Mouse (Mus musculus) A20 (cell line): ENCODE results near the gene Hspa4.
"Not testable (repeated sequence)": the region's sequence is repeated elsewhere in the genome, so short reads cannot be mapped to it uniquely, and the experiment has no call there.

ENCODE experiments used
- DNase-seq: peaks from one replicate; pipeline ENCODE4 v3.0.0-alpha.2; 2011; ENCODE audit warnings: low read depth, low spot score

The Hspa4 gene

DNA sequence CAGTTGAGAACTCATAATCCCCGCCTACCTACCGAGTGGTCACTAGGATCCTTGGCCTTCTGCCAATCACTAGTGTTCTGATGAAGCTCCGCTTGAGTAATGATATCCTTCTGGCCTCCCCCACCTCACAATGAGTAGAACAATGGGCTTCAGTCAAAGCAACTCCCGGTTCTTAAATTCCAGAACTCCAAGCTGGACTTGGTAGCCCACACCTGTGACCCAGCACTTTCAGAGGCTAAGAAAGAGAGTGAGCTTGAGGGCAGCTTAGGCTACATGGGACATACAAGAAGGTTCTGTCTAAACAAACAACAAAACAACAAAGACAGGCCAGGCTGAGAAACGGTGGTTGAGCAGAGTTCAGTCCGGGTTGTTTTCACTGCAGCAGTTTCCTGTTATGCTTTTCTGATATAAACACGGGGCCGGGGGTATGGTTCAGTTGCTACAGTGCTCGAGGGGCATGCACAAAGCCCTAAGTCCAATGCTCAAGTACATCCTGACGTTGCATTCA lies 7.4 kb upstream of the Hspa4 start:
- no peak for DNase-seq

DNA sequence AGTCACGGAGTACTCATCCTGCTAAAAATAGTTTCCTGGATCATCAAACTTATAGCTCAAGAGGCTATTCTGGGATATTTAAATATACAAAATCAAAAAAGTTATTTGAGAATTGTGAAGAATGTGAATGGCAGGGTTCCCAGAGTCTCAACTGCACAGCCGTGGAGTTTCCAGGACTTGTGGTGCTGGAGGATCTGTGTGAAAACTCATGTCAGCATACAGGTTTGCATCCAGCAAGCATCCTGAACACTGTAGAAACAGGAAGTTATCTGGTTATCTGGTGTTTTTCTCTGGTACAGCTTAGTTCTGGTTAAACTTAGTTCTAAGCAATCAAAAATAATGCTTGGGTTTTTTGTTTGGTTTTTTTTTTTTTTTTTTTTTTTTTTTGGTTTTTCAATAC lies 6.7 kb upstream of the Hspa4 start:
- no peak for DNase-seq

DNA sequence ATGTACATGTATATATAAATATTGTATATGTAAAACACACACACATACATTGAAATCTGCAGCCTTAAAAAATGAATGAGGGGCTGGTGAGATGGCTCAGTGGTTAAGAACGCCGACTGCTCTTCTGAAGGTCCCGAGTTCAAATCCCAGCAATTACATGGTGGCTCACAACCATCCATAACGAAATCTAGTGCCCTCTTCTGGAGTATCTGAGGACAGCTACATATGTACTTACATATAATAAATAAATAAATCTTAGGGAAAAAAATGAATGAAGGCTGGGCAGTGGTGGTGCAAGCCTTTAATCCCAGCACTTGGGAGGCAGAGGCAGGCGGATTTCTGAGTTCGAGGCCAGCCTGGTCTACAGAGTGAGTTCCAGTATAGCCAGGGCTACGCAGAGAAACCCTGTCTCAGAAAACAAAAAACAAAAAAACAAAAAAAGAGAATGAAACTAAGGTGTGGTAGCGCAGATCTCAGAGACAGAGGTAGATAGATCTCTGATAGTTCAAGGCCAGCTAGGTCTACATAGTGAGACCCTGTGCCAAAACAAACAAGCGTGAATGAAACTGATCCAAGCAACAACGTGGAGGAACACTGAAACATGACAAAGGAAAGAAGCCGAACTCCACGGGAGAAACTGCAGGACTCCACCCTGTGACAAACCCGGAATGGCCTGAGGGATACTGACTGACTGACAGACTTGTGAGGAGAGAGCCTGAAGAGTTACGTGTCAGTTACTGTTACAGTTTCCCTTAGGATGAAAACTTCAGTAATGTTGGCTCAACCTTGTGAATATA lies 4.0 kb upstream of the Hspa4 start:
- peak; percentile 34 for DNase-seq

DNA sequence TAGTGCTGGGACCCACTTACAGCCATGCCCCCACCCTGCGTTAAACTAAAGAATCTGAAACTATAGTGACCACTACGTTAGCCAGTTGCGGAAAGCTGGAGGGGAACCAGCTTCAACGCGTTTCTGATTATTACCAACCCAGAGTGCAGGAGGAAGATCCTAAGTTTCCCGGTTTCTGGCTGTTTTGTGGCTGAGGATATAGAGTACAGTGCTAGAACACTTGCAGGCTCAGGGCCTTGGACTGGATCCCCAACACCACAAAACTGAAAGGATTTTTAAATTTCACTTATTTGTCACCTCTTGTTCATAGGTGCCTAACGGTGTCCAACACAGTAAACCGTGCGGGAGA lies 884 bp upstream of the Hspa4 start:
- no peak for DNase-seq

DNA sequence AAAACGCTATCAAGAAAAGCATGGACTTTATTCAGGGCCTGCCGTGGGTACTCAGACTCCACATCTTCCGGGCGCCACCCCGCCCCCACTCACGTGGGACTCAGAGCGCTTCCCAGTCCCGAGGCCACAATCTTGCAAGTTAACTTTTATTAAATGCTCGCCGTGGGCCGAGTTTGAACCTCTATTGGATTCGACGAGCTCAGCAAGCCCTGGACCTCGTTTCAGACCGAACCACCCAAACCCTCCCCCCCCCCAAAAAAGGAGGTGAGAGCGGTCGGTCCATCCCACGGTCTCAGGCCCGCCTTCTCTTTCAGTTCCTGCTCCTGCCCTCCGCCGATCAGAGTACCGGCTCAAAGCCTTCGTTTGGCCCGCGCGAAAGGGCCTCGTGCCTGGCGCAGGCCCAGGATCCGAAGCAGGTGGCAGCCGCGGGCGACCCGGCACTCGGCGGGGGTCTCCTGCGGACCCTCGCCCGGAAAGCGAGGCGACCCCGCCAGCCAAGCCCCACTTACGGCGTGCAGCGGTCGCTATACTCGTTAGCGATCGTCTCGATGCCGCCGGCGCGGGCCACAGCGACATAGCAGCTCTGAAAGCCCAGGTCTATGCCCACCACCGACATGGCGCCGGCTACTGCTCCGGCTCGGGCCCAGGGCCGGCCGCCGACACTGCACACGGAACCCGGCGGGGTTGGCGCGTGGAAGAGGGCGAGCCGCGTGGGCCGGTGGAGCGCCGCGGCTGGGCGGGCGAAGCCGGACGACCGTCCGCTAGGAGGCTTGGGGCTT lies 517 bp downstream of the Hspa4 start:
- DNase-seq, result peak; percentile 86

DNA sequence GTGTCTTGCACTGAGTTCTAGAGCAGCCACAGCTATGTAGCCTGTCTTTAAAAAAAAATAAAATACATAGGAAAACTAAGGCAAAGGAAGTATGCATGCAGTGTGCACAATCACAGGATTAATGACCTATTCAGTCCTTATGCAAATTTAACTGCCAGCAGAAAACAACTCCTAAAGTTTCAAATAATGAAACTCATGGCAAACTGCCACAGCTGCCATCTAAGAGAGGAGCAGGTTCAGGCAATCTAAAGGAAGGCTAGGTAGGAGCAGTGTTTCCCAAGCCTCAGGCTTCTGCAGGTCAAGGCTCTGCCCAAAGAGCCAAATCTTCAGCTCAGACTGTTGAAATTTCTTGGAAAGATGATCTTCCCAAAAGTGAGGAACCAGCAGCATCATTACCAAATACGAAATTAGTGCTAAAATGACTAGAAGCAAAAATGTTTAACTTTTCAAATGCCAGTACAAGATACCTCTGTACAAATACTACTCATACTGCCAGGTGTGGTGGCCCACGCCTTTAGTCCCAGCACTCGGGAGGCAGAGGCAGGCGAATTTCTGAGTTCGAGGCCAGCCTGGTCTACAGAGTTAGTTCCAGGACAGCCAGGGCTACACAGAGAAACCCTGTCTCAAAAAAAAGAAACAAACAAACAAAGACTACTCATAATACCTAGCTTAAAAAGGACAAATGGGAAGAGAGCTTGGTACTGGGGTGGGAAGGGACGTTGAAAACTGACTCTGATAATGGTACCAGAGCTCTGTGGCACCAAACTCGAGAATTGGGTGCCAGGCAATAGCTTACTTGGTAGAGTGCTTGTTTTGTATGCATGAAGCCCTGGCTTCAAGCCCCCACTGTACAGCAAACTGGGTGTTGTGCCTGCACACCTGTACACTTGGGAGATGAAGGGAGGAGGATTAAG lies 2.1 kb downstream of the Hspa4 start:
- no peak for DNase-seq

DNA sequence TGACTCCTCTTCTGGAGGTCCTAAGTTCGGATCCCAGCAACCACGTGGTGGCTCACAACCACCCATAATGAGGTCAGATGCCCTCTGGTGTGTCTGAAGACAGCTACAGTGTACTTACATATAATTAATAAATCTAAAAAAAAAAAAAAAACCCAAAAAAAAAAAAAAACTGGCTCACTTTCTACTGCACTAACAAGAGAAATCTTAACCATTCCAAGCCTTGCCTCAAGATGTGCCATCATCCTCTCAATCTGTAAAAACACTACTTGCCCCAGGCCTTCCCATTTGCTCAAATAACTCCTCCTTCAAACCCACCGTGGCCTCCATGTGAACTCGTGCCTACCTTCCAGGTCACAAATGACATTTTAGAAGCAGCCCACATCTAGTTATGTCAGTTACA lies 3.4 kb downstream of the Hspa4 start:
- DNase-seq, result no peak

DNA sequence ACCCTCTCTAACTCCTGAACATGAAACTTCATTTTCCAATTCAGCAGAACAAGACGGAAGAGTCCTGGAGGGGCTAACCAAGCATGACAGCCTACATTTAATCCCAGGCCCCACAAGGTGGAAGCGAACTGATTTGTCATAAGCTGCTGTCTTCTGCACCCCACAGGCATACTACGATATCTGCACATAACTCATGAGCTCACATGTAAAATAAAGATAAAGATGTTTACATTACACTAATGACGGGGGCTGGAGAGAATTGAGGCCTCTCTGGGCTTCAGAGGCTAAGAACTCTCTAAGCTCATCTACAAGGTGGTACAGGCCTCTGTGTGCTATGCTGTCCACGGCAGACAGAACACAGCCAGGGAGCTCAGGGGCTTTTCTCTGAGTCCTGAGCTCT lies 5.8 kb downstream of the Hspa4 start:
- no peak for DNase-seq

DNA sequence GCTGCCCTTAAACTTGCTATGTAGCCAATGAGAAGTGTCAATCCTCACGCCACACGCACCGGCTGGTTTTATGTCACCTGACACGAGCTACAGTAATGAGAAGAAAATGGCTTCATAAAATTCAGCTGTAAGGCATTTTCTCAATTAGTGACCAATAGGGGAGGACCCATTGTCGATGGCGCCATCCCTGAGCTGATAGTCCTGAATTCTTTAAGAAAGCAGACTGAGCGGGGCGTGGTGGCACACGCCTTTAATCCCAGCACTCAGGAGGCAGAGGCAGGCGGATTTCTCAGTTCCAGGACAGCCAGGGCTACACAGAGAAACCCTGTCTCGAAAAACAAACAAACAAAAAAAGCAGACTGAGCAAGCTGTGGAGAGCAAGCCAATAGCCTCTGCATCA lies 9.4 kb downstream of the Hspa4 start:
- DNase-seq, result no peak

DNA sequence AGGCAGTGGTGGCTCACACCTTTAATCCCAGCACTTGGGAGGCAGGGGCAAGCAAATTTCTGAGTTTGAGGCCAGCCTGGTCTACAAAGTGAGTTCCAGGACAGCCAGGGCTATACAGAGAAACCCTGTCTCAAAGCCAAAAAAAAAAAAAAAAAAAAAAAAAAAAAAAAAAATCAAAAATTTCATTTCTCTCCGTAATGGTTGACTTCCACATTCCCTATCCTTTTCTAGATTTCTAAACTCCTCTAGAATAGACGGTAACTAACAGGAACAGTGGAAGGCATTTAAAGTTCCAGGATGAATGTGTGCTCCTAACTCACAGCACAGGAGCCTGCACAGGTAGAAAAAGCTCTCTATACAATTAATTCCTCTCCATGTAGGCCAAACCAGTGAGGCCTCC lies 10.1 kb downstream of the Hspa4 start:
- not testable (repeated sequence) for DNase-seq

DNA sequence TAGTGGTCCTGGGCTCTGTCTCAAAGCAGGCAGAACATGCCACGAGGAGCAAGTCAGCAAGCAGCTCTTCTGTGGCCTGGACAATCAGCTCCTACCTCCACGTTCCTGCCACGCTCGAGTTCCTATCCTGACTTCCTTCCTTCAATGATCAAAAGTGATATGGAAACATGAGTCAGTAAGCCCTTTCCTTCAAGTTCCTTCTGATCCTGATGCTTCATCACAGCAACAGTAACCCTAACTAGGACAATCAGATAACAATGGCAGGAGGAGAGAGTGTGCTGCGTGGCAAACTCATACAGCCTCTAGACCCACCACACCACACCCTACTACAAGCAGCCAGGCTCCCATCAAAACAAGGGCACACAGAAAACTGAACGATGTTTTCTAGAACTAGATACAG lies 14.4 kb downstream of the Hspa4 start:
- no peak for DNase-seq

DNA sequence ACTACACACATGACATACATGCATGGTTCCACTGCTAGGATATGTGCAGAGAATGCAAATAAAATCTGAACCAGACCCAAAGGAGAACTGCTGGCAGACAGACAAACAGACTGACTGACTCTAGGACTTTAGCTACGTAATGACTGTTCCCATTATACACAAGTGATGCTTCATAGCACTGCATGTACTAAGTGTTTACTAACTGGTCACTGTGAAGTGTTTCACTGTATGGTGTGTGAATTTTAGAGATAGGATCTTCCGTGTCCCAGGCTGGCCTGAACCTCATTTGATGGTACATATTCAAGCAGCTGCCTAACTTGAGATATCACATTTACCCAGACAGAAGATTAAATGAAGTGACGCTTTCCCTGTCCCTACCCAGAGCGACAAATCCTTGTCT lies 21.8 kb downstream of the Hspa4 start:
- no peak for DNase-seq

DNA sequence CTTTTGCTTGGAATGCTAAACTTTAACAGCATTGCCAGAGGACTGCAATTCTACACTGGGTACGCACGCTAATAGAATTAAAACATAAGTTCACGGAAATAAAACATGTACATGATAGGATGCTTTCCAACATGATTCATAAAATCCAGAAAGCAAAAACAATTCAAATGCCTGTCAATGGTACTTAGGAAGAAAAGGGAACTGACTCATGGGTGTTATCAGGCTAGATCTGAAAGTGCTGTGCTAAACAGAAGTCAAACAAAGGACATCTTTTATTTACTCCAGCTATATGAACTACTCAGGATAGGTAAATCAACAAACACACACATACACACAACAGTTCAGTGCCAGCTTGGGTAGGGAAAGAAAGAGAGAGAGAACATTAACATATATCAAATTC lies 24.9 kb downstream of the Hspa4 start:
- DNase-seq, result no peak

DNA sequence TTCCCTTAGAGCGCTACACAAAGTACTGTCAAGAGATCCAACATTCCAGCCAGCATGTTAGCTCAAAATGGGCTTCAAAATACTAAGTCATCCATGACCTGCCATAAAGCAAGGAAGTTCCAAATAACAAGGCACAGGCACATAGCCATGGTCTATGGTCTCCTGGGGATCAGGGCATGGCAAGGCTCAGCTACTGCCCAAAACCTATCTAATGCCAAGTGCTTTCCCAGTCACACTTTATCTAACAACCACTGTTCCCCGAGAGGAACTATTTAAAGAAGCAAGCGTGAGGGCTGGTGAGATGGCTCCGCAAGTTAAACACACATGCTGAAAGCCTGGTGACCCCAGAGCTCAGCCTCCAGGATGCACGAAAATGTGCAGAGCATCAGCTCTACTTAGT lies 26.9 kb downstream of the Hspa4 start:
- no peak for DNase-seq

DNA sequence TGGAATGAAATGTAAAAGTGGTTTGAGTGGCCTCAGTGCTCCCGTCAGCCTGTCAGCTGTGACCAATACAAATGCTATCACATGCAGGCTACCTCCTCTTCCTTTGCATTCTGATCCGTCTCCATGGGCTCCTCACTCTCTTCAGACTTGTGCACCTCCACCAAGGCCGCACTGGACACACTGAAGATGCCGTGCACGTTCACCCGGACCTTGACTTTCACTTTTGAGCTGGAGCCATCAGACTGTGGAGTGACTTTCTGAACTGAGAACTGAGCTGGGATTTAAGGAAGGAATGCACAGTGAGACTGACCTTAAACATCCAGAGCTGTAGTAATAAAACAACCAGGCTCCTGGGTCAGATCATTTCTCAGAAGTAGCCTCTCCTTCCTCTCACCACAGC lies 30.7 kb downstream of the Hspa4 start:
- DNase-seq, result no peak

DNA sequence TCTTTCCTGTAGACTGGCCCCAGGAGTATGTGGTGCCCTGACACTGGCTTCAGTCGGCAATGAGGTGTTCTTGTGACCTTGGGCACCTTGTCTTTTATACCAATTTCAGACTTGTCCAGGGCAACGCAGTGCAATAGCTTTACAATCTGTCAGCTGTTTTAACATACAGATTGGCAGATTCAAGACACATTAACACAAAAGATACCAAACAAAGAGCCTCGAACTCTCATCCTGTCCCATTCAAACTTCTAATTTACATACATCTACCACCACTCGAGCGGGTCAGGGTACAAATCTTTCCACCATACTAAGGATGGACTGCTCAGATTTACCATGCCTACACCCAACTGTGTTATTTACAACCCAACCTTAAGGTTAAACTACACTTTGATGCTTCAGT lies 39.7 kb downstream of the Hspa4 start:
- no peak for DNase-seq

DNA sequence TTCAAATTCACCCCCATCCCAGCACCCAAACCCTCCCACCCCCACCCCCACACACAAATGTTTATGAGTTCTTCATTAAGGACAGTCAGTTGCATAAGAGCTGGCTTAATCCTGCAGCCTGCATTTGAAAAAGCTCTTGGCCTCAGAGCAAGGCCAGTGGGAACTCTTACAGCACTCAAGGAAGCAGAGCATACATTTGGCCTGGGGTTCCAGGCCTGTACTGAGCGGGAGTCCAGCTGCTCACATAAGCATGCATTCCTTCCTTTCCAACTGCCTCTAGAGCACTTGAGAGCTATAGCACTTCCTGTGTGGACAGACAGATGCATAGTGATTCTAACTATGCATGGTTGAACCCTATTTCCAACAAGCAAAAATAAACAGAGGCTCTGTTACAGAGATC lies 40.2 kb downstream of the Hspa4 start:
- no peak for DNase-seq

DNA sequence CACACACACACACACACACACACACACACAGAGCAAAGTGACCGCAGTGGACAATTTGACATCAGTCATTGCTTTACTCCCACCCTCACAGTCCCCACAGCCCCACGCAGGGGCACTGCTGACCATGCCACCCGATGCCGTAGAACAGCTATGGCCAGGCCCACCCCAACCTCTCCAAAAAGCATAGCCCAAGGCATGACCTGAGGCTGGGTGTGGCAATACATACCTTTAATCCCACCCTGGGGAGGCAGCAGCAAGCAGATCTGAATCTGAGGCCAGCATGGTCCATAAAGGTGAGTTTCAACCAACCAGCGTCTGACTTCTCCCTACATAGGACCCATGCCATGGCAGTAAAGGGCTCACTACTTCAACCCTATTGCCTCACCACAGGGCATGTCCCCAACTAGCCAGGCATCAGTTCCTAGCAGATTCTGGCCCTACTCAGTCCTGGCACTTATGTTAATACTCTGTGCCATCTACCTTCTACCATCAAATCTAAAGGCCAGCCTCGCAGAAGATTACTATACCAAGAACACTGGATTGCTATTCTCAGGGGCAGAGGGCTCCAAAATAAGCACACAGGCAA lies 41.1 kb downstream of the Hspa4 start:
- no peak for DNase-seq

DNA sequence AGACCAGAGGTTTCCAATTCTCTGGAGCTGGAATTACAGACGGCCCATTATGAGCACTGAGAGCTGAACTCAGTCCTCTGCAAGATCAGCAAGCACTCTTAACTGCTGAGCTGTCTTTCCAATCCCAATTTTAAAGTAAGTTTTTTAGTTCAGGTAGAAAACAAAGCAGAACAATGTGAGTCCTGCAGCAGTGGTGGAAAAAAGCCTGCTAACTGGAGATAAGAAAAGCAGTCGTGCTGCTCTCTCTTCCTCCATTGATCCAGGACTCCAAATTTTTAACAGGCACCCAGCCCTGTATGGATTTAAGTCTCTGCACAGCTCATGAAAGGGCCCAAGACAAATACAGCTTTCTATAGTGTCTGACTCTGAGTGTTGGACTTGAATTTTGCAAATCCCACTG lies 43.3 kb downstream of the Hspa4 start:
- DNase-seq, result no peak

DNA sequence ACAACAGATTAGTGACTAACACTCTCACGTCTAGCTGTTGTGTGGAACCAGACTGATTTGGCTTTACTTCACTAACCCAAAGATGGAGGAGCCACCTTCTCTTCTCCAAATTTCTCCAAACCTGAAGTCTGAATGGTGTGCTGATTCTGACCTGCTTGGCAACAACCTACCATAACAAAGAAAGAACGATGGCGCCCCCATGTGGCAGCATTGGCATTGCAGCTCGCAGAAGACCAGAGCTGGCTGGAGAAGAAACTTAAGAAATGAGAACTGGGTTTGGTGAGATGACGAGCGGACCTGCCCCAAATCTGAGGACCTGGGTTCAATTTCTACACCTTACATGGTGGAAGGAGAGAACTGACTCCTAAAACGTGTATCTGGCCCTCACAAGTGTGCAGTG lies 45.3 kb downstream of the Hspa4 start:
- DNase-seq, result peak; percentile 75

DNA sequence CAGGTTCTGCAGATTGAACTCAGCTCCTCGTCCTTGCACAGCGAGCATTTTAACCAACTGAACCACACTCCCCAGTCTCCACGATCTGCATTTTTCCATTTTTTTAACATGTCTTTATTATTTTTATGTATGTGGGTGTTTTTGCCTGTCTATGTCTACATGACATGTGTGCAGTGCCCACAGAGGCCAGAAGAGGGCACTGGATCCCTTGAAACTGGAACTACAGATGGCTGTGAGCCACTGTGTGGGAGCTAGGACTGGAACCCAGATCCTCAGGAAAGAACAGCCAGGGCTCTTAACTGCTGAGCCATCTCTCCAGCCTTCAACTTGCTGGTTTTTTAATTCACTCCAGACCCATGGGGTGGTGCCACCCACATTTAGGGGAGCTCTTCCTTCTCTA lies 45.8 kb downstream of the Hspa4 start:
- peak; percentile 40 for DNase-seq
